Mouse (Mus musculus): ENCODE measurements at regions not wholly inside any gene's neighbourhood (a gene's known extent, or its start where the extent isn't known, plus 50 kb on each side); places are given as distances from the start of the nearest gene placed in this dataset.

- DNase-seq (ENCODE audit: low read depth, low spot score), result peak; percentile 35
These were observed 54.5 kb upstream of the Mafb start for GRCm38 (mm10) chr2:160421216-160421911.

DNA sequence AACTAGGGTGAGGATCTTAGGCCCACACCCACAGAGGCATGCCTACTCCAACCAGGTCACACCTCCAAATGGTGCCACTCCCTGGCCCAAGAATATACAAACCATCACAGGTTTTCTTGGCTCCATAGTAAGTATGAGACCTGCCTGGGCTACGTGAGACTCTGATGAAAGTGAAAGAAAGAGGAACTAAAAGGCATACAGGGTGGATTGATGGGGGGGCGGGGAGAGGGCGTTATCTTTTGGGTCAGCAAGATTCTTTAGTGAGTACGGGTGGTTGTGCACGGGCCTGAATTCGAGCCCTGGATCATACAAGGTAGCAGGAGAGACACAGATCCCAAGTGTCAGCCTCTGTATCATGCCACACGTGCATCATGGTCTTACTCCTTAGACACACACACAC is 57.6 kb upstream of the Mafb start:
- DNase-seq (ENCODE audit: low read depth, low spot score), result no peak

- DNase-seq (ENCODE audit: low read depth, low spot score), result no peak
These were observed 60.6 kb upstream of the Mafb start for GRCm38 (mm10) chr2:160427431-160427830.

DNA sequence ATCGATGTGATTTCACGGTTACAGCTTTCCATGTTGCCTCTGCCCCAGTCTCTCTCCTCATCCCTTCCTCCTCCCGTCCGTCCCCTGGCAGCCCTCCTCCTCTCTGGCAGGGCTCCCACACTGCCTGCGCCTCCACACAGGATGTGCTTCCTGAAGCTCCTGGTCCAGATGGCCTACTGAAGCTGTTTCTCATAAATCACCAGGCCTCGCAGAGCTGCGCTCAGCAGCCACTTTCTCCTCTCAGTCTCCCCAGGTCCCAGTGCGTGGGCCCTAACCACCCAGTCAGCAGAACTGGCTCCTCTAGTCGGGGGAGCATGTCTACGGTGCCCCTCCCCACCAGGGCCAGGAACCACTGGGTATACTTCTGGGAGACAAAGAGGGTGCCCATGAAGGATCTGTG is 66.4 kb upstream of the Mafb start:
- no peak for DNase-seq (ENCODE audit: low read depth, low spot score)

- no peak for DNase-seq (ENCODE audit: low read depth, low spot score)
These were observed 67.8 kb upstream of the Mafb start for GRCm38 (mm10) chr2:160434701-160435100.

DNA sequence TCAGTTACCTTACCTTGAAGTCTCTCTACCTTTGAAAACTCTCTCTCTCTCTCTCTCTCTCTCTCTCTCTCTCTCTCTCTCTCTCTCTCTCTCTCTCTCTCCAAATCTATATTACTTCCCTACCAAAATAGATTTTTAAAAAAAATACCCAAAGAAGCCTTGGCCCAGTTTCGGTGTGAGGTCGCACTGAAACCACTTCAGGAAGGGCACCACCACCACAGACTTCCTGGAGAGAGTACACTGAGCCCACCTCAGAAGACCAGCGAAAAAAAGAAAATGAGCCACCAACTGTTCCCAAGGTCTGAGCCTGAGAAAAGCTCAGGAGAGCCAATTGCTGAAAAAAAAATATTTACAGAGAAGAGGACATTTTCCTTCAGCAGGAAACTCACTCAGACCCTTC is 68.8 kb upstream of the Mafb start:
- no peak for DNase-seq (ENCODE audit: low read depth, low spot score)

- DNase-seq (ENCODE audit: low read depth, low spot score), result no peak
These were observed 72.2 kb upstream of the Mafb start for GRCm38 (mm10) chr2:160439028-160439427.

GRCm38 (mm10) chr2:160440236-160440635 is 73.4 kb upstream of the Mafb start:
- DNase-seq (ENCODE audit: low read depth, low spot score), result no peak

- no peak for DNase-seq (ENCODE audit: low read depth, low spot score)
These were observed 84.2 kb upstream of the Mafb start for GRCm38 (mm10) chr2:160451057-160451456.

- peak; percentile 94 for DNase-seq (ENCODE audit: low read depth, low spot score)
These were observed 84.8 kb upstream of the Mafb start for GRCm38 (mm10) chr2:160451481-160452238.

GRCm38 (mm10) chr2:160452239-160452530 is 85.3 kb upstream of the Mafb start:
- no peak for DNase-seq (ENCODE audit: low read depth, low spot score)

- no peak for DNase-seq (ENCODE audit: low read depth, low spot score)
These were observed 85.9 kb upstream of the Mafb start for GRCm38 (mm10) chr2:160452730-160453129.

GRCm38 (mm10) chr2:160455617-160456016 is 88.8 kb upstream of the Mafb start:
- DNase-seq (ENCODE audit: low read depth, low spot score), result no peak

DNA sequence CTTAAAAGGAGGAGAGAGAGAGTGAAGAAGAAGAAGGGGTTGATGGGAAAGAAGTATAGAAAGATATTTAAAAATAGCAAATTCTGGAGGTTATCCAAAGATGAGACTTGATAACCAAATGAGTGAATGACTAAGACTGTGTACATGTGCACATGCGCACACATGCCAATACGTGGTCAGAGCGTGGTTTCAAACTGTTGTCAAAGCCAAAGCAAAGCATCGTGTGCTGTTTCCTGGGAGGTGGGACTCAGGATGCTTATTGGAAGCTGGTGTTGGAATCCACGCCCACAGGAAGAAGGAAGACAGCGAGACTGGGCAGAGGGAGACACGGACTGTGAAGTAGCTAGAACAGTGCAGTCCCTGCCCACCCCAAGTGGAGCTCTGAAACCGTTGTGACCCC is 89.8 kb upstream of the Mafb start:
- DNase-seq (ENCODE audit: low read depth, low spot score), result no peak

DNA sequence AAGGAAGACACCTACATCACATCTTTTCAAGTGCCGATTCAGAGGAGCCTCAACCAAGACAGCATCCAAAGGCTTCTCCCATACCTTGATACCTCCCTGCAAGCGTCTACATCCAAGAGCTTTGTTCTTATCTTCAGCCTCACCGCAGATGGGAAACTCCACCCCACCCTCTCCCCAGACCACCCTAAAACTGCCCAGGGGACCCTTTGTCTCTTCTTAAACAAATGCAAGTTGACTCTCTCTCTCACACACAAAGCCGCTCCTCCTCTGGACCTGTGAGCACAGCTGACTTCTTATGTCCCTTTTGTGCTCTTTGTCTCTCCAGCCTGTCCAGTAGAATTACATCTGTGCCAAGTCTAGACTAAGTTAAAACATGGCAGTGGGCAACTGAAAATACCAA is 104.7 kb upstream of the Mafb start:
- DNase-seq (ENCODE audit: low read depth, low spot score), result peak; percentile 34

- DNase-seq (ENCODE audit: low read depth, low spot score), result no peak
These were observed 109.3 kb upstream of the Mafb start for GRCm38 (mm10) chr2:160476181-160476580.

DNA sequence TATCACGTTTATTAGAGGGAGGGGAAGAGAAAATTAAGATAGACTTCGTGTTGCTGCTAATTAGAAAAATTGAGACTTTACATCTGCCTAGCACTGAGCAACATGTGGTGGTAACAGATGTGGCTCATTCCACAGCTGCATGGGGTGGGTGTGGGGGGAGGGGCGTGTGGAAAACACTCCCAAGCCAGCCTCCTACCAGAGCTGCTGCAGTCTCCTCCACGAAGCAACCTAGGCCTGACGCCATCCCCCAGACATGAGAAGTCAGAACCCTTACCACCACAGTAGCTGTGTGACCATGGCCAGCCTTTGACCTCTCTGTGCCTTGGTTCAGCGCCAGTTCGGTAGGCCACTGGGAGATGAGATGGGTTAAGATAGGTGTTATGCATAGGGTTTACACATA is 112.4 kb upstream of the Mafb start:
- DNase-seq (ENCODE audit: low read depth, low spot score), result no peak

- DNase-seq (ENCODE audit: low read depth, low spot score), result no peak
These were observed 118.2 kb upstream of the Mafb start for GRCm38 (mm10) chr2:160485097-160485496.

DNA sequence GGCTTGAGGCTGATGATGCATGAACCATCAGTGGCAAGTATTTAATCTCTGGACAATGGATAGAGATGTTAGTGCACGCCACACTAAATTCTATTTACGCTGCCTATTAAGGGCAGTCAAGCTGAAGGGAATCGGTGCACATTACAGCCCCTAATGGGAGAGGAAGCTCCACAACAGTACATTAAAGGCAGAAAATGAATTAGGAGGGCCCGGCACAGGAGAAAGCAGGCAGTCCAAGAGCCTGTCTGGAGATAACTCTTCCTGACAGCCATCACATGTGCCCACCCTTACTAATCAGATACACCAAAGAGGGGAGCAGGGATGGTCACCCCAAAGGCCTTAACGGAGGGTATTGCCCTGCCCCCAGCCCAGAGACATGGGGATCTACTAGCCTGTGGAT is 118.7 kb upstream of the Mafb start:
- DNase-seq (ENCODE audit: low read depth, low spot score), result no peak

DNA sequence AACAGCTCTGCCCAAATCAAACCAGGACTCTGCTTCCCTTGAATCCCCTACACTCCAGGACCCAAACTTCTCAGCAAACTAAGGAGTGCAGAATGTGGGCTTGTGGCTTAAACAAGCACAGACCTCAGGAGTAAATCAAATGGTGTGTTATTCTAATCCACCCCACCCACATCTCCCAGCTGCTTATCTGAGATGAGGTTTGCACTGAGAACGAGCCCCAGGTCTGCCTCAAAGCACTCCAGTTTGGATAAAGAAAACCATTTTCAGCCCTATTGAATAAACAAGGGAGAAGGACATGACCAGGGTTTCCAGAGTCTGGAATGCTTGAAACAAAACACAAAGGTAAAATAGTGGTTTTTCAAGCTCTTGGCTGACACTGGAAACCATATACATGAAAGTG is 132.9 kb upstream of the Mafb start:
- no peak for DNase-seq (ENCODE audit: low read depth, low spot score)

DNA sequence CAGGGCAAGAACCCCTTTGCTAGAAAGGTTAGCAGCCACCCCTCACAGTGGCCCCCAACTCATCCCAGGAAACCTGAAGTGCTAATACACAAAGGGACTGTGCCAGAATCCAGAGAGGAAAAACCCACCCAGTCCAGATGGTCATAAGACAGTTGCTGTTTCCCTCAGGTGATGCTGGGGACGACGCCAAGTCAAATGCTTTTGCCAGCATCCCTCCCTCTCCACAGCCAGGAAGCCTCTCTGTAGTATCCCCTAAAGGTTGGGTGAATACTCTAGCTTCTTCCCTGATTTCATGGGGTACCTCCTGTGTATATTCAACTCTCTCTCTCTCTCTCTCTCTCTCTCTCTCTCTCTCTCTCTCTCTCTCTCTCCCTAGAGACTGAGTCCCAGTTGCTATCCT is 136.0 kb upstream of the Mafb start:
- no peak for DNase-seq (ENCODE audit: low read depth, low spot score)

DNA sequence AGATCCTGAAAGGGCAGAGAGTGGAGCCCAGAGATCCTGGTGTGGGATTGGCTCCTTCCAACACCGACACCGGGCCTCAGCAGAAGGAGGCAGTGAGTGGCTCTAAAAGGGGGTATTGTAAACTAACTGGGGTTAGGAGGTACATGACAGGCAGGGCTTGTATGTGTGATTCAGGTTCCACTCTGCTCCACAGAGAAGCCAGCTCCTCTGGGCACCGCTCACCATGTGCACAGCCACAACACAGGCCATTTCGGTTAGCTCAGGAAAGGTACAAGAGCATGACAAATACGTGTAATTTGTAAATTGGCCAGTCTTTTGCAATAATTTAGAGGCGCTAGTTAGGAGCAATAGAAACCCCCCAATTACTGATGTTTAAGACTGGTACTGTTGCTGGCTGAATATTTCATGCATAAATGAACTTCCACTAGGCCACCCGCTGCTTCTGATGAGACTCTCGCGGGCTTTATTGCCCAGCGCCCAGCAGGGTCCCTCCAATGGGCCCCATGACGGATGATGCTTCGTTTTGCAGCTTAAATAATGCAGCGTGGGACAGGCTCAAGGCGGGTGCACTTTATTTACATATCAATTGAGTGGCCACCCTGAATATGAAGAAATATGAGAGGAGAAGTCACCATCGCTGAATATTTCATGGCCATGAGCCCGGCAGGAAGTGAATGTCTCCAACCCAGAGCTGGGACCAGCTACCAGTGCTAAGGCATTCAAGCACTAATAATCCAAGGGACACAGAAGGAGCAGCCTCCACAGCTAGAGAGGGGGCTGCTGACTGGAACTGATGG is 136.9 kb upstream of the Mafb start:
- no peak for DNase-seq (ENCODE audit: low read depth, low spot score)

DNA sequence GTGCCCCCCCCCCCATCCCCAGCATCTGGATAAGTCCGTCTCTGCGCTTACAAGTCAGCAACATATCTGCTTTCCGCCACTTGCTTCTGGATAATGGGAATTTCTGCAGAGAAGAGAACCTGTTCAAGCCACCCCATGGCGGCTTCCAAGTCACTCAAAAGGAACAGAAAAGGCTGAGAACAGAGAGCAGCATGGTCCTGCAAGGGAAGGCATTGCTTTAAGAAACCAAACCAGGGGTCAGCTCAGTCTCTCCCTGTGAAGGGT is 137.5 kb upstream of the Mafb start:
- DNase-seq (ENCODE audit: low read depth, low spot score), result no peak
